Mouse (Mus musculus) kidney, adult 2 months (tissue): ENCODE data around the gene Gipc2.

Source experiments
- CTCF ChIP-seq: fragments of 200-500 bp; conservative IDR thresholded peaks from 2 replicates; pipeline ENCODE4 v1.5.1; 2011; ENCODE audit warnings: low read depth, mild to moderate bottlenecking, control low read depth, low read length, moderate library complexity, mixed read lengths; ENCODE audit not compliant: insufficient read depth, insufficient read length
- POLR2A ChIP-seq: fragments of 200-500 bp; IDR thresholded peaks from one replicate; pipeline ENCODE4 v1.6.1; 2011; ENCODE audit warnings: low read depth, low read length, control low read depth

DNA sequence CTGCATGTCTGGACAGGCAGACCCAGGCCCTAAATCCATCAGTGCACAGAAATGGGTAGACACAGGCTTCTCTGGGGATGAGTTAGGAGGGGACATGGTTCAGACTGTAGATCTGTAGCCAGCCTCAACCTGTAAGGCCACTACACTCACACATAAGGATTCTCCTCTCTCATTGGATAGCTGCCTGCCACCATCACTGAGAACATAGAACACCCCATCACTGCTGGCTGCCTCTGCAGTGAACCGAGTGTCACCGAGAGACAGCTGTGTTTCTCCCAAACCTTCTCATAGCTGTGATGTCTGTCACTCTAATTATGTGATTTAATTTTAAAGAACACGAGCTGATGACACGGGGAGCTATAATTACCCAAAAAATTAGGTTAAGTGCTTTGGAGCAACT lies 54.5 kb downstream of the Gipc2 start:
- TF ChIP-seq CTCF, result no peak
- TF ChIP-seq POLR2A, result no peak
